Mouse (Mus musculus) heart, adult 2 months (tissue): Measurements from ENCODE around the gene Osbpl7. TPM values are rescaled to one million over a fixed set of nuclear protein-coding genes. Genes with fewer than 3 reads are reported as not detected.

Source experiments
- DNase-seq, 2 experiments: peaks; one replicate each; pipeline ENCODE4 v3.0.0; 2021
- H3K27ac ChIP-seq: fragments of 200-600 bp; 2 replicates; pipeline ENCODE4 v1.8.1; 2022
- H3K27me3 ChIP-seq: fragments of 200-500 bp; 2 replicates; pipeline ENCODE4 v1.6.1; 2012; ENCODE audit warnings: mild to moderate bottlenecking, low read length, inconsistent platforms, mixed read lengths; ENCODE audit not compliant: control insufficient read depth, insufficient read depth
- H3K36me3 ChIP-seq: fragments of 200-500 bp; 2 replicates; pipeline ENCODE4 v1.6.1; 2012; ENCODE audit warnings: low read length, inconsistent platforms; ENCODE audit not compliant: control insufficient read depth, insufficient read depth
- H3K4me1 ChIP-seq: fragments of 200-500 bp; 2 replicates; pipeline ENCODE4 v1.6.1; 2011; ENCODE audit warnings: low read length; ENCODE audit not compliant: control insufficient read depth, insufficient read depth
- H3K4me3 ChIP-seq: fragments of 200-600 bp; 2 replicates; pipeline ENCODE4 v1.8.1; 2022
- H3K79me2 ChIP-seq: fragments of 200-500 bp; replicated peaks from 2 replicates; pipeline ENCODE4 v1.6.1; 2012; ENCODE audit warnings: mild to moderate bottlenecking, inconsistent platforms, low read length, moderate library complexity, mixed read lengths; ENCODE audit not compliant: control insufficient read depth, insufficient read depth
- H3K9ac ChIP-seq: fragments of 200-500 bp; 2 replicates; pipeline ENCODE4 v1.6.1; 2012; ENCODE audit warnings: low read depth, mild to moderate bottlenecking, control low read depth, inconsistent platforms, low read length, mixed read lengths
- CTCF ChIP-seq: fragments of 200-600 bp; IDR thresholded peaks from 2 replicates; pipeline ENCODE4 v1.8.1; 2022; ENCODE audit warnings: antibody characterized with exemption, mild to moderate bottlenecking, moderate library complexity
- EP300 ChIP-seq: fragments of 200-500 bp; IDR thresholded peaks from 2 replicates; pipeline ENCODE4 v1.6.1; 2011; ENCODE audit warnings: low read depth, low read length, control low read depth; ENCODE audit not compliant: insufficient read depth
- POLR2A ChIP-seq: fragments of 200-500 bp; IDR thresholded peaks from 2 replicates; pipeline ENCODE4 v1.6.1; 2011; ENCODE audit warnings: mild to moderate bottlenecking, low read depth, low read length, control low read depth; ENCODE audit not compliant: insufficient read depth
- WGBS: fragments of 180-500 bp; shearing (Covaris S2); methylation state at CpG from one replicate; pipeline ENCODE4 v1.1.7; 2018; 5-methylcytosine and 5-hydroxymethylcytosine counted together
- intact Hi-C: fragments of 180-260 bp; cut with DNase I; formaldehyde crosslinking; loops from one replicate; pipeline ENCODE4 v1.15.1; 2025
- polyA plus RNA-seq: library from polyadenylated mRNA; depleted of rRNA; stranded (reverse); fragments of >200 nt; gene quantifications from 2 replicates; pipeline ENCODE4 v1.2.3, GENCODE M21; 2012
- total RNA-seq, 2 experiments: library from RNA; stranded (reverse); gene quantifications; 2 replicates each; pipeline ENCODE4 v1.2.3; 2021

Osbpl7 gene
- total and polyA plus RNA-seq, 3 experiments = 4.1 to 5.0 (median 4.4) TPM

- WGBS = 85% methylated on average over 10 of the region's 10 CpGs
- no peak for DNase-seq
- intact Hi-C loops = loop anchor here (5.0 kb wide), 1 partner anchor 44 kb away; no protein-coding TSS in a partner anchor
Observed at GRCm38 (mm10) chr11:97103163-97104090, 53.0 kb downstream of the Osbpl7 start.

GRCm38 (mm10) chr11:97104091-97104483 is 53.7 kb downstream of the Osbpl7 start:
- Histone ChIP-seq H3K79me2 (no peaks in the 10 kb centered on the region), H3K27ac (no peak overlapping the region), H3K36me3 (no peaks in the 10 kb centered on the region), H3K4me3 (no peak overlapping the region), H3K27me3 (peaks cover 2% of the 10 kb centered on the region; the same call in 1 of the 2 replicates), H3K9ac (no peak overlapping the region), H3K4me1 (peaks cover 2% of the 10 kb centered on the region)
- intact Hi-C loops = loop anchor here (5.0 kb wide), 1 partner anchor 43 kb away; no protein-coding TSS in a partner anchor
- no peak for DNase-seq
- TF ChIP-seq EP300 (no peak), POLR2A (no peak)
- WGBS = 89% methylated on average over 9 of the region's 9 CpGs

More at GRCm38 (mm10) chr11:97103163-97104090, 53.0 kb downstream of the Osbpl7 start:
- peaks cover 2% of the 10 kb centered on the region; the same call in 1 of the 2 replicates for H3K27me3 ChIP-seq
- no peak for TF ChIP-seq CTCF
- no peak for TF ChIP-seq EP300
- no peak for TF ChIP-seq POLR2A
- H3K4me3 ChIP-seq = no peak overlapping the region
- H3K9ac ChIP-seq = no peak overlapping the region
- no peaks in the 10 kb centered on the region for H3K36me3 ChIP-seq
- H3K79me2 ChIP-seq = no peaks in the 10 kb centered on the region
- peaks cover 2% of the 10 kb centered on the region for H3K4me1 ChIP-seq
- H3K27ac ChIP-seq = no peak overlapping the region

GRCm38 (mm10) chr11:97108976-97109375 is 58.5 kb downstream of the Osbpl7 start:
- TF ChIP-seq POLR2A = no peak
- TF ChIP-seq EP300 = no peak
- no peak for TF ChIP-seq CTCF
- H3K79me2 ChIP-seq = no peaks in the 10 kb centered on the region
- intact Hi-C loops = no loop called here

GRCm38 (mm10) chr11:97112519-97113125 is 62.2 kb downstream of the Osbpl7 start:
- 87% methylated on average over 9 of the region's 9 CpGs for WGBS
- Histone ChIP-seq H3K9ac (no peak overlapping the region), H3K79me2 (no peaks in the 10 kb centered on the region), H3K27ac (no peak overlapping the region), H3K4me1 (no peaks in the 10 kb centered on the region), H3K27me3 (peaks cover 10% of the 10 kb centered on the region), H3K4me3 (no peak overlapping the region), H3K36me3 (no peaks in the 10 kb centered on the region)
- intact Hi-C loops = no loop called here
- TF ChIP-seq EP300 = no peak
- TF ChIP-seq POLR2A = no peak
- no peak for TF ChIP-seq CTCF
- DNase-seq = no peak

More at GRCm38 (mm10) chr11:97108976-97109375, 58.5 kb downstream of the Osbpl7 start:
- H3K4me1 ChIP-seq = no peaks in the 10 kb centered on the region
- H3K27ac ChIP-seq = no peak overlapping the region
- H3K36me3 ChIP-seq = no peaks in the 10 kb centered on the region
- no peak overlapping the region for H3K4me3 ChIP-seq
- no peaks in the 10 kb centered on the region for H3K27me3 ChIP-seq
- no peak for DNase-seq
- no peak overlapping the region for H3K9ac ChIP-seq
- WGBS = 79% methylated on average over 16 of the region's 16 CpGs

GRCm38 (mm10) chr11:97114671-97115601 is 64.5 kb downstream of the Osbpl7 start, which contains the start of gene Tbx21:
Tbx21 (minus strand) TSS chr11:97115331.
- Histone ChIP-seq H3K4me1 (no peaks in the 10 kb centered on the region), H3K27ac (no peak within 1 kb of the TSS), H3K27me3 (peaks cover 10% of the 10 kb centered on the region), H3K79me2 (no peaks in the 10 kb centered on the region), H3K9ac (no peak within 1 kb of the TSS), H3K36me3 (no peaks in the 10 kb centered on the region), H3K4me3 (peak within 1 kb of the TSS; percentile 44)
- WGBS = 2% methylated on average over 86 of the region's 87 CpGs
- intact Hi-C loops = no loop called here
- no peak for TF ChIP-seq EP300
- DNase-seq = no peak
